Mouse (Mus musculus): ENCODE data around the gene Kcnt1. TPM values are rescaled to one million over a fixed set of nuclear protein-coding genes. Genes with fewer than 3 reads are reported as not detected.

Gene Kcnt1
- polyA plus RNA-seq, 1 experiment = 4.8 TPM

DNA sequence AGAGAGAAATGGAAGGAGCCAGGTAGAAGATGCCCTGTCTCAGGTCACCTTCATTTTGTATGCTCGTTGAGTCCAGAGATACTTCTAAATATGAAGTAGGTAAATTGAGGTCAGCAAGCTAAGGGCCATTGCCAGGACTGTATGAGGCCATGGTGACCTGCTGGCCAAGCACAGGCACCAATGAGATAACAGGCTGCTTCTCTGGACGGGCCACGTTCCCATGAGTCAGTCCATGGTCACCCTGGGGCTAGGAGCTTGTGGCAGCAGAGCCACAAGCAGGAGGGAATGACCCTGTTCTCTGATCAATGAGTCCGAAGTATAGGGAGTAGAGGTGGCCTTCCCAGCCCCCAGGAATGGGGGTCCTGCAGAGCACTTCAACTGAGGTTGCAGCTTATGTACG is 51.3 kb downstream of the Kcnt1 start:
- no peak overlapping the region for H3K4me3 ChIP-seq (replicated peaks; ENCODE audit: control insufficient read depth, low read depth, low read length)
- H3K4me1 ChIP-seq (ENCODE audit: control insufficient read depth, insufficient read depth, low read length) = no peaks in the 10 kb centered on the region
- H3K27ac ChIP-seq (ENCODE audit: control insufficient read depth, insufficient read depth, low read depth, low read length, poor library complexity) = no peak overlapping the region
- TF ChIP-seq CTCF (IDR thresholded peaks at IDR 0.05; ENCODE audit: control insufficient read depth, insufficient read depth, low read length) = no peak
- no peak for TF ChIP-seq POLR2A (IDR thresholded peaks at IDR 0.05; ENCODE audit: borderline replicate concordance, control insufficient read depth, low read depth, low read length)
- WGBS = 83% methylated on average over 5 of the region's 5 CpGs

DNA sequence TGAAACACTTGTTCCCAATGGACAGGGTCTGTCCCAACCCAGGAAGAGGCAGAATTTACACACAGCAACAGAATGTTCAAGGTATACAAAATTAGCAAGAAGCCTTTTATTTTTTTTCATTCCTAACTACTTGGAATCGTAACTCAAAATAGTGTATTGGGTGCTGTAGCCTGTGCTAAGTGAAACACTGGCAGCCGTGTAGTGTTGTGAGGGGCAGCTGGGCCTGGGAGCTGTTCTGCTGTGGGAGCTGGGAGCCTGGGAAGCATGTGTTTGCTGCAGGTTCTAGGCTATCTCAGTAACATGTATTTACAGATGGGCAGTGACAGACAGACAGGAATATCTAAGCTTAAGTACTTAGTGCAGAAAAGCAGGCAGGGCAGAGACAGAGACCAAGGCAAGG is 54.9 kb downstream of the Kcnt1 start:
- Histone ChIP-seq H3K27ac (ENCODE audit: control insufficient read depth, insufficient read depth, low read depth, low read length, poor library complexity) (no peak overlapping the region), H3K4me3 (replicated peaks; ENCODE audit: control insufficient read depth, low read depth, low read length) (no peak overlapping the region), H3K4me1 (ENCODE audit: control insufficient read depth, insufficient read depth, low read length) (no peaks in the 10 kb centered on the region)
- TF ChIP-seq POLR2A (IDR thresholded peaks at IDR 0.05; ENCODE audit: borderline replicate concordance, control insufficient read depth, low read depth, low read length) (no peak), CTCF (IDR thresholded peaks at IDR 0.05; ENCODE audit: control insufficient read depth, insufficient read depth, low read length) (no peak)
- 76% methylated on average over 2 of the region's 2 CpGs for WGBS

- WGBS = 68% methylated on average over 3 of the region's 3 CpGs
- Histone ChIP-seq H3K27ac (ENCODE audit: control insufficient read depth, insufficient read depth, low read depth, low read length, poor library complexity) (no peak overlapping the region), H3K4me1 (ENCODE audit: control insufficient read depth, insufficient read depth, low read length) (no peaks in the 10 kb centered on the region), H3K4me3 (replicated peaks; ENCODE audit: control insufficient read depth, low read depth, low read length) (no peak overlapping the region)
- TF ChIP-seq POLR2A (IDR thresholded peaks at IDR 0.05; ENCODE audit: borderline replicate concordance, control insufficient read depth, low read depth, low read length) (no peak), CTCF (IDR thresholded peaks at IDR 0.05; ENCODE audit: control insufficient read depth, insufficient read depth, low read length) (no peak)
Measured at GRCm38 (mm10) chr2:25919972-25920371, 56.4 kb downstream of the Kcnt1 start.

GRCm38 (mm10) chr2:25923799-25924198 is 60.3 kb downstream of the Kcnt1 start:
- 64% methylated on average over 2 of the region's 2 CpGs for WGBS
- Histone ChIP-seq H3K27ac (ENCODE audit: control insufficient read depth, insufficient read depth, low read depth, low read length, poor library complexity) (no peak overlapping the region), H3K4me3 (replicated peaks; ENCODE audit: control insufficient read depth, low read depth, low read length) (no peak overlapping the region), H3K4me1 (ENCODE audit: control insufficient read depth, insufficient read depth, low read length) (no peaks in the 10 kb centered on the region)
- TF ChIP-seq CTCF (IDR thresholded peaks at IDR 0.05; ENCODE audit: control insufficient read depth, insufficient read depth, low read length) (no peak), POLR2A (IDR thresholded peaks at IDR 0.05; ENCODE audit: borderline replicate concordance, control insufficient read depth, low read depth, low read length) (no peak)

- Histone ChIP-seq H3K4me3 (replicated peaks; ENCODE audit: control insufficient read depth, low read depth, low read length) (no peak overlapping the region), H3K27ac (ENCODE audit: control insufficient read depth, insufficient read depth, low read depth, low read length, poor library complexity) (no peak overlapping the region), H3K4me1 (ENCODE audit: control insufficient read depth, insufficient read depth, low read length) (no peaks in the 10 kb centered on the region)
- TF ChIP-seq CTCF (IDR thresholded peaks at IDR 0.05; ENCODE audit: control insufficient read depth, insufficient read depth, low read length) = no peak
- no peak for TF ChIP-seq POLR2A (IDR thresholded peaks at IDR 0.05; ENCODE audit: borderline replicate concordance, control insufficient read depth, low read depth, low read length)
- WGBS = 31% methylated on average over 4 of the region's 4 CpGs
Measured at GRCm38 (mm10) chr2:25924934-25925333, 61.4 kb downstream of the Kcnt1 start.

GRCm38 (mm10) chr2:25927821-25928220 is 64.3 kb downstream of the Kcnt1 start:
- Histone ChIP-seq H3K4me1 (ENCODE audit: control insufficient read depth, insufficient read depth, low read length) (no peaks in the 10 kb centered on the region), H3K4me3 (replicated peaks; ENCODE audit: control insufficient read depth, low read depth, low read length) (no peak overlapping the region), H3K27ac (ENCODE audit: control insufficient read depth, insufficient read depth, low read depth, low read length, poor library complexity) (no peak overlapping the region)
- 73% methylated on average over 7 of the region's 7 CpGs for WGBS
- TF ChIP-seq POLR2A (IDR thresholded peaks at IDR 0.05; ENCODE audit: borderline replicate concordance, control insufficient read depth, low read depth, low read length) (no peak), CTCF (IDR thresholded peaks at IDR 0.05; ENCODE audit: control insufficient read depth, insufficient read depth, low read length) (no peak)

DNA sequence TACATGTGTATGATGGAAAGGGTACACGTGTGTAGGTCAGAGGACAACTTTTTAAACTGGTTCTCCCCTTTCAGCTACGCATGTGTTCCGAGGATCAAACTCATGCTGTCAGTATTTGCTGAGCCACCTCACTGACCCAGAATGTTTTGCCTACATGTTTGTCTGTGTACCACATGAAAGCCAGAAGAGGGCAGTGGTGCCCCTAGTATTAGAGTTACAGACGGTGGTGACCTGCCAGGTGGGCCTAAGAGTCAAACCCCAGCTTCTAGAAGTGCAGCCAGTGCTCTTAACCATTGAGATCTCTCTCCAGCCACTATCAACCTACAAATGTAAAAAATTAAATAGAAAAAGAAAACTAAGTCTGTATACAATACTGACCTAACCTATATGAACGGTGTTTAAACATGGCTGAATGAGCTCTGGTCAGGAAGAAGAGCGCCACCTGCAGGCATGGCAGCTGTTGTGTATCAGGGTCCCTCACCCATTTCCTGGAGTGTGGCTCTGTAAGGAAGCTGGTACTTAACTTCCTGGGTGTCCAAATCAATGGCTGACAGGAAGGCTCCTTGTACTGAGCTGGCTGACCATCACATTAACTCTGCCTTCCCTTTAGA is 67.8 kb downstream of the Kcnt1 start:
- H3K27ac ChIP-seq (ENCODE audit: control insufficient read depth, insufficient read depth, low read depth, low read length, poor library complexity) = no peak overlapping the region
- WGBS = 82% methylated on average over 6 of the region's 6 CpGs
- H3K4me3 ChIP-seq (replicated peaks; ENCODE audit: control insufficient read depth, low read depth, low read length) = no peak overlapping the region
- TF ChIP-seq POLR2A (IDR thresholded peaks at IDR 0.05; ENCODE audit: borderline replicate concordance, control insufficient read depth, low read depth, low read length) (no peak), CTCF (IDR thresholded peaks at IDR 0.05; ENCODE audit: control insufficient read depth, insufficient read depth, low read length) (peak; percentile 57; the same call in 1 of the 2 replicates)
- H3K4me1 ChIP-seq (ENCODE audit: control insufficient read depth, insufficient read depth, low read length) = no peaks in the 10 kb centered on the region

GRCm38 (mm10) chr2:25940503-25940902 is 77.0 kb downstream of the Kcnt1 start:
- Histone ChIP-seq H3K27ac (ENCODE audit: control insufficient read depth, insufficient read depth, low read depth, low read length, poor library complexity) (no peak overlapping the region), H3K4me1 (ENCODE audit: control insufficient read depth, insufficient read depth, low read length) (no peaks in the 10 kb centered on the region), H3K4me3 (replicated peaks; ENCODE audit: control insufficient read depth, low read depth, low read length) (no peak overlapping the region)
- TF ChIP-seq CTCF (IDR thresholded peaks at IDR 0.05; ENCODE audit: control insufficient read depth, insufficient read depth, low read length) (no peak), POLR2A (IDR thresholded peaks at IDR 0.05; ENCODE audit: borderline replicate concordance, control insufficient read depth, low read depth, low read length) (no peak)
- WGBS = 20% methylated on average over 6 of the region's 6 CpGs

DNA sequence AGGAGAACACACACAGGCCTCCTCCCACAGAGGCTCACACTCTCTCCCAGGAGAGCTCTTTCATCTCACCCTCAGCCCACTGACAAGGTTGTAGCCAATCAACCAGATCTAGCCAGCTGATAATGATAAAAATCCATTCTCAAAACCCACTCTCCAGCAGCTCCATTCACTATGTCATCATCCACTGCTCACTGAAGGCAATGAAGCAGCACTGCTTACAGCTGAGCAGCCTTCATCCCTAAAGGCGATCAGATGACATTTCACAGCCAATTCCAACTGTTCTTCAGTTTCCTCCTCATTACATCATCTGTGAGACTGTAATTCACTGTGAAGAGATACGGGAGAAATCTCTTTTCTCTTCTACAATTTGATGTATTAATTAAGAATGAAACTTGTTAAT is 80.3 kb downstream of the Kcnt1 start:
- no peak overlapping the region for H3K4me3 ChIP-seq (replicated peaks; ENCODE audit: control insufficient read depth, low read depth, low read length)
- no peak overlapping the region for H3K27ac ChIP-seq (ENCODE audit: control insufficient read depth, insufficient read depth, low read depth, low read length, poor library complexity)
- no peaks in the 10 kb centered on the region for H3K4me1 ChIP-seq (ENCODE audit: control insufficient read depth, insufficient read depth, low read length)
- TF ChIP-seq POLR2A (IDR thresholded peaks at IDR 0.05; ENCODE audit: borderline replicate concordance, control insufficient read depth, low read depth, low read length) (no peak), CTCF (IDR thresholded peaks at IDR 0.05; ENCODE audit: control insufficient read depth, insufficient read depth, low read length) (no peak)
- 87% methylated on average over 2 of the region's 2 CpGs for WGBS

Measured in bone marrow, adult 2 months (tissue).